Mouse (Mus musculus) heart, embryonic 12.5 days (tissue): Measurements from ENCODE around the gene Rybp. TPM values are rescaled to one million over a fixed set of nuclear protein-coding genes. Genes with fewer than 3 reads are reported as not detected.

Source experiments
- ATAC-seq: fragments of 200-750 bp; cut with Nextera tagmentation; 2 replicates; pipeline ENCODE4 v1.8.0; 2017; ENCODE audit warnings: moderate TSS enrichment, moderate library complexity; ENCODE audit not compliant: insufficient number of reproducible peaks, low FRiP score
- H3K27ac ChIP-seq: fragments of 300-500 bp; sonication (generic); 2 replicates; pipeline ENCODE4 v1.5.1; 2016; ENCODE audit warnings: mild to moderate bottlenecking, moderate library complexity; ENCODE audit not compliant: poor library complexity, severe bottlenecking
- H3K27me3 ChIP-seq: fragments of 300-500 bp; sonication (generic); replicated peaks from 2 replicates; pipeline ENCODE4 v1.6.1; 2016; ENCODE audit warnings: mild to moderate bottlenecking, moderate library complexity
- H3K36me3 ChIP-seq: fragments of 300-500 bp; sonication (generic); 2 replicates; pipeline ENCODE4 v1.6.1; 2016; ENCODE audit warnings: mild to moderate bottlenecking, moderate library complexity
- H3K4me1 ChIP-seq: fragments of 300-500 bp; sonication (generic); replicated peaks from 2 replicates; pipeline ENCODE4 v1.6.1; 2016; ENCODE audit warnings: mild to moderate bottlenecking
- H3K4me2 ChIP-seq: fragments of 300-500 bp; sonication (generic); 2 replicates; pipeline ENCODE4 v1.6.1; 2016; ENCODE audit warnings: mild to moderate bottlenecking, moderate library complexity
- H3K4me3 ChIP-seq: fragments of 300-500 bp; sonication (generic); 2 replicates; pipeline ENCODE4 v1.5.1; 2016; ENCODE audit warnings: mild to moderate bottlenecking
- H3K9ac ChIP-seq: fragments of 300-500 bp; sonication (generic); 2 replicates; pipeline ENCODE4 v1.6.1; 2016; ENCODE audit warnings: mild to moderate bottlenecking, moderate library complexity
- H3K9me3 ChIP-seq: fragments of 300-500 bp; sonication (generic); replicated peaks from 2 replicates; pipeline ENCODE4 v1.6.1; 2016; ENCODE audit warnings: mild to moderate bottlenecking, moderate library complexity
- WGBS: fragments of 180-500 bp; shearing (Covaris S2); methylation state at CpG from one replicate; pipeline ENCODE4 v1.1.7; 2016; 5-methylcytosine and 5-hydroxymethylcytosine counted together
- polyA plus RNA-seq: library from polyadenylated mRNA; unstranded; fragments of >200 nt; fragmentation: Nextera tagmentation; extraction: Ambion mirVana; gene quantifications from 2 replicates; pipeline ENCODE4 v1.2.1, GENCODE M21; 2016

Gene Rybp
- polyA plus RNA-seq, 1 experiment from 2014 or later: 18.0 TPM

GRCm38 (mm10) chr6:100206261-100206660 lies 81.0 kb downstream of the Rybp start:
- Histone ChIP-seq H3K27ac (0 out of 2 replicates have a peak overlapping the region, but pooled peaks have one; percentile 0), H3K9me3 (0 out of 2 replicates have a peak, but pooled peaks cover 4% of the 10 kb centered on the region), H3K4me2 (no peak overlapping the region), H3K4me1 (peaks cover 49% of the 10 kb centered on the region), H3K9ac (no peak overlapping the region), H3K4me3 (no peak overlapping the region), H3K27me3 (0 out of 2 replicates have a peak, but pooled peaks cover 3% of the 10 kb centered on the region), H3K36me3 (no peaks in the 10 kb centered on the region)
- 0 out of 2 replicates have a peak, but pooled peaks have one; percentile 34 for ATAC-seq
- 59% methylated on average over 1 of the region's 1 CpGs for WGBS

- Histone ChIP-seq H3K9ac (no peak overlapping the region), H3K9me3 (0 out of 2 replicates have a peak, but pooled peaks cover 4% of the 10 kb centered on the region), H3K4me1 (peaks cover 49% of the 10 kb centered on the region), H3K27ac (no peak overlapping the region), H3K4me3 (no peak overlapping the region), H3K36me3 (no peaks in the 10 kb centered on the region), H3K4me2 (no peak overlapping the region), H3K27me3 (peaks cover 13% of the 10 kb centered on the region; the same call in 1 of the 2 replicates)
- no peak for ATAC-seq
- 48% methylated on average over 7 of the region's 7 CpGs for WGBS
Observed at GRCm38 (mm10) chr6:100204436-100204835, 82.8 kb downstream of the Rybp start.

DNA sequence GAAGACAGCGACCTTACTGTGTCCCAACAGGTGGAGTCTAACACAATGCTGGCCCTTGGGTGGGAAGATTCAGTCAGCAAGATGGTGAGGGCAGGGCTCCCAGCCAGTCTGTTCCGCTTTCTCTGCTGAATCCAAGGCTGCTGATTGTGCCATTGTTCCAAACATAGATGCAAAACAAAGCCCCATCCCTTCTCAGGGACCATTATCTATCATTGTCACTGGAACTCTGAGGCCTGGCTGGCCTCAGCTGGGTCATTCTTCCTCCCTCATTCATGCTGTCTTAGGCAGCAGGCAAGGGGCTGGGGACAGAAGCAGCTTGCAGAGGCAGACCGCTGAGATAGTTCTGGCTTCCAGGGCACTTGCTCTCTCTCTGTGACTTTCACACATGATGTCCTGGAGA lies 83.8 kb downstream of the Rybp start:
- Histone ChIP-seq H3K36me3 (no peaks in the 10 kb centered on the region), H3K27me3 (peaks cover 16% of the 10 kb centered on the region; the same call in 1 of the 2 replicates), H3K9ac (no peak overlapping the region; the same call in 1 of the 2 replicates), H3K4me2 (no peak overlapping the region), H3K9me3 (0 out of 2 replicates have a peak, but pooled peaks cover 4% of the 10 kb centered on the region), H3K4me3 (no peak overlapping the region), H3K4me1 (peaks cover 51% of the 10 kb centered on the region), H3K27ac (peak overlapping the region; percentile 42)
- no peak for ATAC-seq
- WGBS: 27% methylated on average over 3 of the region's 3 CpGs

DNA sequence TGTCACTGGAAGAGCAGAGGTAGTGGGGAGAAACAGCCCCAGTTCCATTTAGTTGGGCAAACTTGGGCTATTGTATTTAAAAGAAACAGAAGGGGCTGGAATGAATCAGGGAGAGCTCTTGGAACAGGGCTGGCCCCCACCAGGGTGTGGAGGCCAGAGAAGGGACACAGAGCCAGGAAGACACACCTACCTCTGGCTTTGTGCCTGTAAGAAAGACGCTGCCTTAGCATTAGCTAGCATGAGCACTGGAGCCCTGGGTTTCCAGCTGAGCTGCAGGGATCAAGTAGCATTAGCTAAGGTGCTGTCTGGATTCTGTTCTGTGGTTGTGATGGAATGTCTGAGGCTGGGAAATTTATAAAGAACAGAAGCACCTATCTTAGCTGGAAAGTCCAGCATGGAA lies 85.2 kb downstream of the Rybp start:
- Histone ChIP-seq H3K27me3 (peaks cover 16% of the 10 kb centered on the region; the same call in 1 of the 2 replicates), H3K36me3 (no peaks in the 10 kb centered on the region), H3K27ac (no peak overlapping the region), H3K4me3 (no peak overlapping the region), H3K9me3 (0 out of 2 replicates have a peak, but pooled peaks cover 4% of the 10 kb centered on the region), H3K9ac (no peak overlapping the region), H3K4me1 (peaks cover 55% of the 10 kb centered on the region), H3K4me2 (no peak overlapping the region)
- ATAC-seq: no peak
- 43% methylated on average over 1 of the region's 1 CpGs for WGBS

DNA sequence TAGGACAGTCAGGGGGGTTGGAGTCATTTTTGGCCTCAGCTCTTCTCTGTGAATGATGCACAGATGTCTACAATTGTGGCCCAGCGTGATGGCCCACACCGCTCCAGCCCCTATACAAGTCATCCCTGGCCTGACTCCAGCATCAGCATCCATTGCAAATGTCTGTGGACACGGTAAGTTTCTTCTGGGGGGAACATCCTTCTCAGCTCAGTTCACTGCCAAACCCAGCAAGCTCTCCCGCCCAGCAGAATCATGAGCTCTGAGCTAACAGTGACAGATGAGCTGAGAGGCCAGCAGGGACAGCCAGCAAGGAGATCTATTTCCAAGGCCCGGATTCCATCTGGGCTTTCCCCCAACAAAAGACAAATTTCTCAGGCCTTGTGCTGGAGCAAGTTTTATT lies 90.2 kb downstream of the Rybp start:
- H3K27me3 ChIP-seq: peaks cover 16% of the 10 kb centered on the region; the same call in 1 of the 2 replicates
- no peak overlapping the region for H3K4me3 ChIP-seq
- no peaks in the 10 kb centered on the region for H3K36me3 ChIP-seq
- WGBS: 62% methylated on average over 5 of the region's 5 CpGs
- no peak overlapping the region for H3K27ac ChIP-seq
- no peak for ATAC-seq
- peaks cover 64% of the 10 kb centered on the region for H3K4me1 ChIP-seq
- no peak overlapping the region for H3K9ac ChIP-seq
- 0 out of 2 replicates have a peak, but pooled peaks cover 1% of the 10 kb centered on the region for H3K9me3 ChIP-seq
- H3K4me2 ChIP-seq: no peak overlapping the region

DNA sequence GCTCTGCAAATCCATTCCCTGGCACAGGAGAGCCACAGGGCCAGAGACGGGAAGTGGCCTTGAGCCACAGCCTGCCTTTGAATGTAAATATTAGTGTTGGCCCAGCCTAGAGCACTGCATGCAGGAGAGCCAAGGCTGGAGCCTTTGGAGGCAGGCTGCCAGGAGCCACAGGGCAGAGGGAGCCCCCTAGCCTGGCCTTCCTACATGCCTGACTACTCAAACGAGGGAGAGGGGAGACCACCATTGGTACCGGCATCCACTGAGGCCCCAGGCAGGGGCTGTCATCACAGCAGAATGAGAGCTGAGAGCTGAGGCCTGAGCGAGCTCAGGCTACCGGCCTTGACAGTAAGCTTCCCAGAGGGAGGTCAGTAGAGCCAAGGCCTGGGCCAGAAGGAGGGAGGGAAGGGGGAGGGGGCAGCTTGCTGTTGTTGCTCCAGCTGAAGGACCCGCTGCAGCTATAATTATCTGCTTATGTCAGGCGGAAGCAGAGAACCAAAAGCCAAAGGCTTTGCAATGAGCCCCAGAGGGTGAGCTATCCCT lies 91.3 kb downstream of the Rybp start:
- 6% methylated on average over 7 of the region's 7 CpGs for WGBS
- ATAC-seq: peak; percentile 81
- peaks cover 57% of the 10 kb centered on the region for H3K4me1 ChIP-seq

GRCm38 (mm10) chr6:100195091-100195490 lies 92.2 kb downstream of the Rybp start:
- no peaks in the 10 kb centered on the region for H3K9me3 ChIP-seq
- ATAC-seq: no peak
- H3K27ac ChIP-seq: peak overlapping the region; percentile 92
- no peaks in the 10 kb centered on the region for H3K36me3 ChIP-seq
- no peak overlapping the region for H3K4me3 ChIP-seq
- WGBS: 60% methylated on average over 5 of the region's 5 CpGs
- peaks cover 57% of the 10 kb centered on the region for H3K4me1 ChIP-seq
- 0 out of 2 replicates have a peak overlapping the region, but pooled peaks have one; percentile 34 for H3K9ac ChIP-seq
- H3K27me3 ChIP-seq: peaks cover 16% of the 10 kb centered on the region; the same call in 1 of the 2 replicates
- no peak overlapping the region for H3K4me2 ChIP-seq

More for the DNA sequence above, 91.3 kb downstream of the Rybp start:
- H3K36me3 ChIP-seq: no peaks in the 10 kb centered on the region
- H3K4me2 ChIP-seq: peak overlapping the region; percentile 33; the same call in 1 of the 2 replicates
- H3K9me3 ChIP-seq: no peaks in the 10 kb centered on the region
- H3K27ac ChIP-seq: peak overlapping the region; percentile 92
- H3K27me3 ChIP-seq: peaks cover 16% of the 10 kb centered on the region; the same call in 1 of the 2 replicates
- H3K4me3 ChIP-seq: no peak overlapping the region
- 0 out of 2 replicates have a peak overlapping the region, but pooled peaks have one; percentile 15 for H3K9ac ChIP-seq

DNA sequence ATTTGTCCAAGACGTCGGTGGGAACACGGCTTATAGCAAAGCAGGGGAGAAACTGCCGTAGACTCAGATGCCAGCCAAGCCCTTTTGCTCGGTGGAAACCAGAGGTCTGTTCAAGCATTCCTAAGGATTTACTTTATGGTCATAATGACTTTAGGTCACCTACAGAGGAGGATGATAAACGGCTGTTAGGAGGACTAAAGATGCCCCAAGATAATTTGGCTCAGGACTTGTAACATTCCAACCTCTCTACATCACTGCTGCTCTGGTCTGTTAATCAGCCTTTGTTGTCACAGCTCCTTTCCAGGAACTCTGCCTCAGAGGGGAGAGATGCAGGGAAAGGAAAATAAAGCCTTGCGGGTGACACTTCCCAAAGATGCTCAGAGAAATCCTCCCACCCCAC lies 93.5 kb downstream of the Rybp start:
- WGBS: 48% methylated on average over 7 of the region's 7 CpGs
- peaks cover 68% of the 10 kb centered on the region for H3K4me1 ChIP-seq

GRCm38 (mm10) chr6:100192691-100193229 lies 94.5 kb downstream of the Rybp start:
- Histone ChIP-seq H3K36me3 (no peaks in the 10 kb centered on the region), H3K27me3 (peaks cover 14% of the 10 kb centered on the region; the same call in 1 of the 2 replicates), H3K9me3 (no peaks in the 10 kb centered on the region), H3K4me1 (peaks cover 65% of the 10 kb centered on the region), H3K9ac (no peak overlapping the region), H3K4me3 (no peak overlapping the region), H3K4me2 (no peak overlapping the region), H3K27ac (no peak overlapping the region)
- ATAC-seq: no peak
- WGBS: 62% methylated on average over 4 of the region's 4 CpGs

More for the DNA sequence above, 93.5 kb downstream of the Rybp start:
- Histone ChIP-seq H3K4me3 (no peak overlapping the region), H3K9ac (no peak overlapping the region), H3K36me3 (no peaks in the 10 kb centered on the region), H3K4me2 (no peak overlapping the region), H3K27me3 (peaks cover 20% of the 10 kb centered on the region; the same call in 1 of the 2 replicates), H3K9me3 (no peaks in the 10 kb centered on the region), H3K27ac (no peak overlapping the region)
- no peak for ATAC-seq

GRCm38 (mm10) chr6:100190803-100191559 lies 96.3 kb downstream of the Rybp start:
- Histone ChIP-seq H3K9me3 (no peaks in the 10 kb centered on the region), H3K4me1 (peaks cover 64% of the 10 kb centered on the region), H3K4me2 (no peak overlapping the region), H3K27me3 (peaks cover 14% of the 10 kb centered on the region; the same call in 1 of the 2 replicates), H3K27ac (no peak overlapping the region), H3K9ac (no peak overlapping the region), H3K4me3 (no peak overlapping the region), H3K36me3 (no peaks in the 10 kb centered on the region)
- 86% methylated on average over 15 of the region's 15 CpGs for WGBS
- ATAC-seq: no peak

DNA sequence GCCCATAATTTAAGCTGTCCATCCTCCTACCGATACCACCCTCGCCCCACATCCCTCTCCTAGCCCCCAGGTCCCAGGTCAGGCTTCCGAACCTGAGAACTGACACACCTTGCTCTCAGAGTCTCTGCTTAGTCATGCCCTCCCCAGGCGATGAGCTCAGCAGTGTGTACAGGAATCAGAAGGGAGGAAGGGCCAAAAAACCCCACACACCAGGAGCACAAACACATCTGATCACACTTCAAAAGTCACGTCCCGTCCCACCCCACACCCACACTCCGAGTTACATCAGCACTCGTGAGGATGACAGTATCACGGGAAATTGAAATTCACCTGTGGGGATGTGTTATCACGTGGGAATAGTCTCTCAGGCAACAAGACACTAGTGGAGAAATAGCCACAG lies 97.0 kb downstream of the Rybp start:
- Histone ChIP-seq H3K9me3 (no peaks in the 10 kb centered on the region), H3K9ac (no peak overlapping the region), H3K4me3 (no peak overlapping the region), H3K27me3 (peaks cover 14% of the 10 kb centered on the region; the same call in 1 of the 2 replicates), H3K4me2 (no peak overlapping the region), H3K36me3 (no peaks in the 10 kb centered on the region), H3K4me1 (peaks cover 64% of the 10 kb centered on the region), H3K27ac (no peak overlapping the region)
- no peak for ATAC-seq
- WGBS: 86% methylated on average over 10 of the region's 10 CpGs
